Mouse (Mus musculus): ENCODE data around the gene Gnpnat1.
"Not testable (repeated sequence)": the region's sequence is repeated elsewhere in the genome, so short reads cannot be mapped to it uniquely, and the experiment has no call there.

Gene Gnpnat1

DNA sequence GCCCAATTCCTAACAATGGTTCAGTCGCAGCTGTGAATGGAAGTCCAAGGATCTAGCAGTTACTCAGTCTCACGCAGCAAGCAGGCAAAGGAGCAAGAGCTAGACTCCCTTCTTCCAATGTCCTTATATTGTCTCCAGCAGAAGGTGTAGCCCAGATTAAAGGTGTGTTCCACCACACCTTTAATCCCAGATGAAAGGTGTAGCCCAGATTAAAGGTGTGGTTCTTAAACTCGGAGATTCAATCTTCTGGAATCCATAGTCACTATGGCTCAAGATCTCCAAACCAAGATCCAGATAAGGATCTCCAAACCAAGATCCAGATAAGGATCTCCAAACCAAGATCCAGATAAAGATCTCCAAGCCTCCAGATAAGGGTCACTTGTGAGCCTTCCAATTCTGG is at the start of gene Gnpnat1:
Gene Gnpnat1, minus strand, starts transcription at position 101 of the 400 bp plus-strand sequence.
- not testable (repeated sequence) for DNase-seq

DNA sequence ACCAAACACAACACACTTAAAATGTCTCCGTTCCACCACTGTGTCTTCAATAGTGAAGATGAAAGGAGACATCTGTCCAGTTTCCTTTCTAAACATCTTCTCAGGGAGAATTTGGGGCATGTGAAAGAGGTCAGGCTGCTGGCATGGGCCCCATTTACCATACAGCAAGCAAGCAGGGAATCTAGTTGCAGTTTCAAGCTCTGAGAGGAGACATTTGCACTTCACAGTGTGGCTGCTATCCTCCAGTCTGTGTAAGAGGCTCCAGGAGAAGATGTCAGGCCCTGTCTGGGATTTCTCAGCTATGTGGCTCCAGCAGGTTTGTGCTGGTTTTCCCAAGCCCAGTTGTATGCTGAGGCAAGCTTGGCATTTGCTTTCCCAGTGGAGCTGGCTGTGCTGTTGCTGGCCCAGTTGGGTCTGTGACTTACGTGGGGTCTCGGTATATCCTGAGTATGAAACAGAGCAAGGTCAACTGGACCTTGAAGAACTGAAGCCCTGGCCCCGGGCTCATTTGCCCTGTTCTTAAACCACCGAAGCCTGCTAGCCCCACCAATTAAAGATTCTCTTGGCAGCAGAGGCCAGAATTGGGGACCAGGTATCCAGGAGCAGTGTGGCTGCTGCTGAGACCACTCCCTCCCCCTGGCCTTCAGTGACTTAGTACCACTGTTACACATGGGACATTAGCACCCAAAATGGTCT is 49.0 kb upstream of the Gnpnat1 start:
- DNase-seq = peak; percentile 87

DNA sequence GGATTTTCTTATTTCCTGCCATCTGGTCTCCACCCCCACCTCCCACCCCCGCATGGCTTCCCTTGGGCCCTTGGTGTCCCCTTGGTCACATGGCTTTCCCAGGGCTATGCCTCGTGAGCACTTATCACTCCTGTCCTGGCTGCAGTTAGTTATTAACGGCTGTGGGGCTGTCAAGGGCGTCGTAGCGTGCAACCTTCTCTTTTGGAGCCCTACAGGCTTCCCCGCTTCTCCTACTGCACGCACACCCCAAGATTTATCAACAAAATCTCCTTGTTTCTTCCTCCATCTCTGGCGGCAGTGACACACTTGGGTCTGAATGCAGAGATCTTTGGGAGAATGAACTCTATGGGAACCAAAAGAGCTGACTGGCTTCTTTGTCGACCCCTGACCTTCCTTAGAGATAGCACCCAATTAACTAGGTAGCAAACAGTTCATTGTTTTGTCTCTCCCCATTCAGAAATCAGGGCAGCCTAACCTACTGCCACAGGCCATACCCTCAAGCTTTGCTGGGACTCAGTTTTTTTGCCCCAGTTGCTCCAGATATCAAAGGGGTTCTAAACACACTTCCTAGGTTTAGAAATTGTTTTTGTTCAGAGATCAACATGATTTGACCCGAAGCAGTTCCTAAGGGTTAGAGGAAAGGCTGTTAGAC is 48.3 kb upstream of the Gnpnat1 start:
- DNase-seq = peak; percentile 99

DNA sequence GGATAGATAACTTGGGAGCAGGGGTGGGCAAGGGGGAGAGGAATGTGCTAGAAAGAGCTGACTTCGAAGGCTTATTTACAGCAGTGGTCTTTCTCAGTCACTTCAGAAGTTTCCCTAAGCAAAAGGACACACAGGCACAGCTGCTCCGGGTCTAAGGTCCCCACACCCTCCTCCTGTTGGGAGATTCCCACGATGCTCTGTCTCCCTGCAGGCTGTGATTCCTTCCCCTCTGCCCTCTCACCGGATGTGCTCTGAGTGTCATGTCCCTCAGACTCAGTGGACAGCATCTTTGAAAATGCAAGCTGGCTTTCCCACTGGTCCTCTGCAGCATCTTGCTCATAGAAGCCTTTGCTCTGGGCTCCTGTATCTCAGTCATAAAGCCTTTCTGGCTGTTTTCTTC is 47.4 kb upstream of the Gnpnat1 start:
- peak; percentile 96 for DNase-seq

DNA sequence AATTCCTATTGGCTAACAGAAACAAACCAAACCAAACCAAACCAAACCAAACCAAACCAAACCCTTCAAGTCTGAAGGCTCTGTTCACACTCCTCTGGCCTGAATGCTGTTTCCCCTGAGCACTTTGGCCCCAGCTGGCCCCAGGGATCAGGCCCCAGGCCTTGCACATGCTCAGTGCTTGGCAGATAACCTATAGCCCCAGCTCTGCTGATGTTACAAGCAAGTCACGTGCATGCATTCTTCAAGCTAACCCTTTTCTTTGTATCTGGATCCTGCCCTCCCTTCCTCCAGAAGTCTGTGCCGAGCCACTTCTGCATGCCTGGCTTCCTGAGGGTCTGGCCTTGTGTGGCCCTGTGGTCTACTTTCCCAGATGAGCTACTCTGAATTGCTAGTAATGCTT is 46.4 kb upstream of the Gnpnat1 start:
- peak; percentile 94 for DNase-seq

DNA sequence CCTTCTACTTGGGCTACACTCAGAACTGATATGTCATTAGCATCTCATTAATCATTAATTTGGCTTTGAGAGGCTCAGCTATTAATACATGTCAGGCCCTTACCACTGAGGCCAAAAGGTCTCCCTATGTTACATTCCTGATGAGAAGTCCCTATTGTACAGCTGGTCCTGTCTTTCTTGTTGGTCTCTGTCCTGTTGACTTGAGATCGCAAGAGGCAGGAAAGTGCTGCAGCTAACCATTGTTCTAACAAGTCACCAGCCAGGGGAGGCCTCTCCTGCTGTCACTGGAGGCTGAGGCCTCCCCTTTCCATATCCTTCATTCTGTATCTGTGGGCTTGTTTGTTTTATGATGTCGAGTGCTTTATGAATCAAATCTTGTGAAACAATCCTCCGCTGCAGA is 42.1 kb upstream of the Gnpnat1 start:
- peak; percentile 61 for DNase-seq

DNA sequence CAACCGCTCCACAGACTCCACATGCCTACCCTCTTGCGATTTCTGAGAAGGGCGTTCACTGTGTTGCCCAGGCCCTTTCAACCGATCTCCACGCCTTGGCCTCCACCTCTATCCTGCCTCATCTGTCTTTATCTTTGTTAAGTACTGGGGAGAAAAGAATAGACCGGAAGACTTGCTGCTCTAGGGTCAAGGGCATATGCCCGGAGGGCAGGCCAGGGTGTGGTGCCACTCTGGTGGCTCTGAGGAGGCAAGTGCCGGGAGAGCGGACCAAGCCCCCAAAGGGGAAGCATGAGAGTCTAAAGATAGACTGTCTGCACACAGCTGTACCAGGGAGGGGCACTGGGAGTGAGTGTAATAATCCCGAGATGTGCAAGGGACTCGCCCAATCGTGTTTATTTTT is 40.7 kb upstream of the Gnpnat1 start:
- peak; percentile 97 for DNase-seq

DNA sequence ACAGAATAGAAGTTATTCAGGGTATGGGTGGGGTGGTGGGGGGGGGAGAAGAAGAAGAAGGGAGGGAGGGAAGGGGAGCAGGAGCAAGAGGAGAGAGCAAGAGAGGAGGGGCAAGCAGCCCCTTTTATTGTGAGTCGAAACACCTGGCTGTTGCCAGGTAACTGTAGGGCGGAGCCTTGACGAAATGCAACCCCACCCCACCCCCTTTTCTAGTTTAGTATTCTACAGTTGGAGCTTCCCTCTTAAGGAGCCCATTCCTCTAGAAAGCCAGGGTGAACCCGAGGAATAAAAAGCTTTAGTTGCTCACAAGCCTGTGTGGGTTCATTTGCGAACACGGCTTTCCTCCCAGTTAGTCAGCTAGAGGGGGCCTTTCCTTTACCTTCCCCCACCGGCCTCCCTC is 40.2 kb upstream of the Gnpnat1 start:
- no peak for DNase-seq

DNA sequence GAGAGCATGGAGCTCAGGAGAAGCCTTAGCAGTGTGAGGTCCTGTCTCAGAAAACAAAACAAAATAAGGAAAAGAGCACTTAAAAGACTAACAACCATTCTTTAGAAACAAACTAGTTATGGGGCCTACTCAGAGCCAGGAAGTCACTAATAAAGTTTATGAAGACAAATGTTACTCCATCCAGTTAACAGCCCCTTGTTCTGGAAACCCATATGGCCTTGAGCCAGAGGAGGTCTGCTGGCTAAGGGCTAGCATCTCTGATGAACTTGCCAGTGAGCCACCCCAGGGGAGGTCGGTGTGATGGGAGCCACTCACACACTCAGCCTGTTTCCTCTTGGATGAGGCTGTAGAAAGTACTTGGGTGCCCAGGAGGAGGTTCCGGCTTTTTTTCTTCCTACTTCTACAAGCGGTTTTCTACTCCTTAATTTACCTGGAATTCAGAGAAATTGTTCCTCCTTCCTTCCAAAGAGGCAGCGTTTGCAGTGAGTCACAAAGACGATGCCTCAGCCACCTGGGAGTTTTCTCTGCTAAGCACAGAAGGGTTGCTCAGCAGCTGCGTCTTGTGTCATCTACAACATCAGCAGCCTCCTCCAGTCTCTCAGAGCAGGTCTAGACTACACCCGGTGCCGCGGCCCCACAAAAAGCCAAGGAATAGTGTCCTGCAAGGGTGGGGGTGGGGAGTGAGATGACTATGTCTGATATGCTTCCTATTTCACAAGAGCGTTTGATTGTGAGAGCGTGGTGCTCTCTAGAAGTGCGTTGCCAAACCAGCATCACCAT is 38.3 kb upstream of the Gnpnat1 start:
- peak; percentile 91 for DNase-seq

DNA sequence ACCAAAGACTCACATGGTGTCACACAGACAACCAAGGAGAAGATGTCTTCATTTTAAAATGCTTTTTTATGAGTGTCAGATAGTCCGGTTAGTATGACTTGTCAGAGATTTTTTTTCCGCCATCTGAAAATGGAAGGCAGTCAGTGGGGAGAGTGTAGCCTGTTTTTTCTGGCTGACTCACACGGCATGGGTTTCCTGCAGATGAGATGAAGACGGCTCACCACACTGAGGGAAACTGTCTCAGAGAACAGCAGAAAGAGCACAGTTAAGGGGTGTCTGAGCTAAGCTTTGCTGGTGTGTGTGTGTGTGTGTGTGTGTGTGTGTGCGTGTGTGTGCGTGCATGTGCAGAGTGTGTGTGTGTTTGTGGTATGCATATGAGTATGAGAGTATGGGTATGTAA is 36.6 kb upstream of the Gnpnat1 start:
- DNase-seq = peak; percentile 53

DNA sequence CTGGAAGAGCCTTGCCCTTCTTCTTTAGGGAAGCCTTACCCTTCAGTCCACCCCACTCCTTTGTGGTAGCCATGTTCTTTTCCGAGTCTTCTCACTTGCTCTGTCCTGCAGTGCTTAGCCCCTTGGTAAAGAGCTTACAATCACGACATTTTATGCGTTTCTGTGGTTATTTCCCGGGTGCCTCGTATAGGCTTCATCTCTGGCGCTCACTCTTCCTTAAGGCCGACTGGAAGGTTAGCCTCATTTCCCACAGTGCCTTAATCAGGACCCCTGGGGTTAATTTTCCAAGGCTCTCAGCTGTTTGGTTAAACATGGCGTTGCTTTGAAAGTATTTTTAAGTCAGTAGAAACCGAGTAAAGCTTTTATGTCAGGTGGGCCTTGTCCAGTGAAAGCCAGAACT is 34.7 kb upstream of the Gnpnat1 start:
- DNase-seq = peak; percentile 65

DNA sequence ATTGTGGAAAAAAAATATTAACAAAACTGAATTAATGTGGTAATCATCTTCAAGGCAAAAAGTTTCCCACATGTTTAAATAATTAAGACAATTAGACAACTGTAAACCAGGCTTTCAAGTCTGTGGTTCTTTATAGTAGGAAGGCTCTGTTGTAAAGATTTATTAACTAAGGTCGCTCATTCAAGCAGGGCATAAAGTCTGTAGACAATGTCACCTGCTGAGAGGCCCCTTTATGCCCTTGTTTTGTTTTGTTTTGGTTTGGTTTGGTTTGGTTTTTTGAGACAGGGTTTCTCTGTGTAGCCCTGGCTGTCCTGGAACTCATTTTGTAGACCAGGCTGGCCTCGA is 34.2 kb upstream of the Gnpnat1 start:
- DNase-seq = no peak

DNA sequence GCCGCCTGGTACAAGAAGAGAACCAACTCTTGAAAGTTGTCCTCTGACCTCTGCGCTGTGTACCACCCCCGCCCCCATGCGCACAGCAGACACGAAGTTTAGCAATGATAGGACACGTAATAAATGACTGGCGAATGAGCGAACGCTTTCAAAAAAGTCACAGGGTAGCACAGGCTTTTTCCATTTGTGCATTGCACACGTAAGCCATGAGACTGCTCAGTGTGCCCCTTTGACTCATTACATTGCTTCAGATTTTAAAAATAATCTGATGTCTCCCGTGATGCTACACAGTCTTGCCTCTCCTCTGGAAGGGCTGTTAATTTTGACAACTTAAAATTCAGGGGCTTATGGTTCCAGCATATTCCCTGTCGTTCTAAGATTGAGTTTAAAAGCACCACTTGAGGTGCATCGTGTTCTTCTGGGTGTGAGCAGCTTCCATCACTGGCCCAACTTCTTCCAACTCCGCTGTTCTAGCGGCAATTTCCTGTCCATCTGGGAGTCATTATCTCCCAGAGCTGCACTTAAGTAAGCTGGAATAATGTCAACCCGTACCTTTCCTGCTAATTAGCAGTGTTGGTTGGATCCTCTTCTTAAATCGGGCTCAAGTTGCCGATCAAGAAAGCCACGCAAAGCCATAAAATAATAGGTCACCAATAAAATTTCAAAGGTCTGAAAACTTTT is 33.7 kb upstream of the Gnpnat1 start:
- DNase-seq = peak; percentile 88

DNA sequence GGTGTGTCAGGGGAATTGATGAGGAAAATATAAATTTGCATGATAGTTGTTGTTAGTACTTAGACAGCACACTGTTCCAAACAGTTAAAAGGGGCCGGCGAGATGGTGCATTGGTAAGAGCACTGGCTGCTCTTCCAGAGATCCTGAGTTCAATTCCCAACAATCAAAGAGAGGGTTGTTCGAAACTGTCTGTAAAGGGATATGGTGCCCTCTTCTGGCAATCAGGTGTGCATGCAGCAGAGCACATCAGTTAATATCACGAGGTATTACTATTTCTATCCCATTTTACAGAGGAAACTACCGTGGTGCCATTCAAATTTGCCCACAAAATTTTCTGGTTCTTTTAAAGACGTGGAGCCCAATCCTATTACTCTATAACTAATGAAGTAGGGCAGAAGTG is 29.5 kb upstream of the Gnpnat1 start:
- DNase-seq = no peak

DNA sequence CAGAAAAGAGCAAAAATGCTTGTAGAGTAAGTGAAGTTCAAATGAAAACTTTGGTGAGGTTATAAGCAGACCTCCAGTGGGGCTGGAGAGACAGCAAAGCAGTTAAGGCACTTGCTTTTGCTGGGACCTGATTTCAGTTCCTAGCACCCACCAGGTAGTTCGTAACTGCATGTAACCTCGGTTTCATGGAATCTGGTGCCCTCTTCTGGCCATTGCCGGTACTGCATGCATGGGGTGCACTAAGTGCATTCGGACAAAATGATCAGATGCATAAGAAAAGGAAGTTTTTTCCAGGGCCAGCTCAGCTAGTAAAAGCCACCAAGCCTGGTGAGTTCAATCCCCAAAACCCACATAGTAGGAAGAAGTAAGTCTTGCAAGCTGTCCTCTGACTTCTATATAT is 27.3 kb upstream of the Gnpnat1 start:
- DNase-seq = no peak

DNA sequence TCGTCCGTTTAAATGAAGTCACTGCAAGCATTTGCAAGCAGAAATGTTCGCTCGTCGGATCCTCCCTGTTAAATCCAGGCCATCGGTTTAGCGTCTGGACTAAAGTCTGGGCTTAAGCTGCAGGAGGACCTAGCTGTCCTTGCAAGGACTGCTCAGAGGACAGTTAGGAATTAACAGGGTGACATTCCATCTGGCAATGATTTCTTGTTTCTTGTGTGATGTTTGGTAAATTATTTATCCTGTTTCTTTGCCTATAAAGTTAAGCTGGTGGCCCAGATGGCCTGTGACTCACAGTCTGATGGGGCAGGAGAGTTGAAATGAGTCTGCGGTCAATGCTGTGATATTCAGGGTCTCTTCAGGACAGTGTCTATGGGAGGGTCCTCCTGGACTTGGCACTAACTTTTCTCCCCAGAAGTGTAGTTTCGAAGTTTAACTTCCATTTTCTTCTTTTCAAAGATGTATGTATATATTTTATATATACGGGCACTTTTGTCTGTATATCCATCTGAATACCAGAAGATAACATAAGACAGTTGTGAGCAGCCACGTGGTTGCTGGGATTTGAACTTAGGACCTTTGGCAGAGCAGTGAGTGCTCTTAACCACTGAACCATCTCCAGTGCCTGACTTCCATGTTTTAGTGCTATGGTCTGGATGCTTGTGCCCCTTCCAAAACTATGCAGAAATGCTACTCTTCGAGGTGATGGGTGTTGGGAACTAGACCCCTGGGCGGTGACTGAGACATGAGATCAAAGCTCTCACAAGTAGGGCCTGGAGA is 25.5 kb upstream of the Gnpnat1 start:
- no peak for DNase-seq

DNA sequence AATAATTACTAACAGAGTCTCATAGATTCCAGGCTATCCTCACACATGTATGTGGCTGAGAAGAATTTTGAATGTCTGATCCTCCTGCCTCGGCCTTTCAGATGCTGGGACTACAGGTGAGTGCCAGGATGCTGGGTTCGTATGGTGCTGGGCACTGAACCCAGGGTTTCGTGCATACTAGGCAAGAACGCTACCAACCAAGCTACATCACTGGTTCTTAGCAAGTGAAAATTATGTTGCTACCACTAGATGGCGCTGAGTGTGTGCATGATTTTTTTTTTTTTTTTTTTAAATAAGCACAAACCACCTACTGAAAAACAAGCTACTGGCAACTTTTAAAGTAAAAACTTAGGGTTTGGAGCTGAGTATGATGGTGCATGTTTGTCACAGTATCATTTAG is 18.5 kb upstream of the Gnpnat1 start:
- DNase-seq = no peak

DNA sequence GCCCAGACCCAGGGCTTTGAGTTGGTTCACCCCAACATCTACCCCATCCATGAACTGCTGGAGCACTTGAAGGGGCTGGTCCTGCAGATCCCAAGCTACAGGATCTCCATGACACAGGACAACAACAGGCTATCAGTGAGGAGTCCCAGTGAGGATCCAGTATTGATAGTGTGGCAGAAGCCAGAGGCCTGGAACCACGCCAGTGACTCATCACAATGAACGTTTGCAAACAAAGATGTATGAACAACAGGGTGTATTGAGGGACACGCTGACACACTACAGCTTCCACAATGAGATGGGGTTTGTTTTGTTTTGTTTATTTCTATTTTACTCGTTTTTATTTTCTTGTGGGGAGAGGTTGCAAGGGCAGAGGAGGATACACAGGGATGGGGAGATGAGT is 17.7 kb upstream of the Gnpnat1 start:
- no peak for DNase-seq

DNA sequence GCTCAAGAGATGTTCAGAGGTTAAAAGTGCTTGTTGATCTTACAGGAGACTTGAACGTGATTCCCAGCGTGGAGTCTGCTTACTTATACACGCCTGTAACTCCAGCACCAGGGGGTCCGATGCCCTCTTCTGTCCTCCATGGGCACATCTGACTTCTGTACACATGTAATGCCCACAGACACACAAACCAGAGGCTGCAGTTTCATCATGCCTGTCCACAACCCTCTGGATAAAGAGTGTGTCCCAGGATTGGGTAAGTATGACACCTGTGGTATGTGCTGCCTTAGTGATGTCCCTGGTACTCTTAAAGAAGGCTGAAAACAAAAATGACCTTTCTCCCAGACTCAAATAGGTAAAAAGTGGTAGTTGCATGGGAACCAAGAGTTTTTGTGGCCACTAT is 14.6 kb upstream of the Gnpnat1 start:
- DNase-seq = peak; percentile 85

DNA sequence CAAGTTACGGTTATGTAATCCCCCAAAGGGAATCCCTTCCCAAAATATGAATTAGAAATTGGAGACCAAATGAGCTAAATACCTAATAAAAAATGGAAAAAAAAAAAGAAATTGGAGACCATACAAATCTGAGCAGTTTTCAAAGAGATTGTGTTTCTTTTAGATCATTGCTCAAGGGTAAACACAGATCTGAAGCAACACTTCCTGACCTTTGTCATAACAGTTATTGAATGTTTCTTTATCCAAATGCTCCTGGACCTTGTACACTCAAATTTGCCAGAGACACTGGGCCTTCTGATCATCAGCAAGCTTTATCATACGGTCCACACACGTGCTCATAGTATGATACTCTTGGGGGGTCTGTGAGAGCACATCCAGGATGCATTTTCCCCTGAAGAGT is 13.8 kb upstream of the Gnpnat1 start:
- no peak for DNase-seq

DNA sequence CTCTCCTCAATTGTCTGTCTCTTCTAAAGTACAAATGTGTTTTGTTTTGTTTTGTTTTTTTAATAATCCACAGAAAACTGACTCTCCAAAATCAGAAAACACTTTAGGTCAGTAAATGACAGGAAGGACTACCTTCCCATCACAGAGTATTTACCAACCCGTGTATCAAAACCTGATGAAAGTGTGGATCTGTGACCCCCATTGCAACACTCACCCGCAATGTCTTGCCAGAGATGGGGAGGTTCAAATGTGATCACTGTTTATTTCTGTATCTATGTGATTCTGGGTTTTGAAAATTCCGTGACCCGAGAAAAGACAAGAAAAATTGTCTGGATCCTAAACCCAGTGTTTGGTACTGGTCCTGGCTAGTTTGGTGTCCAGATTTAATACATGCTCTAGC is 11.6 kb upstream of the Gnpnat1 start:
- no peak for DNase-seq

DNA sequence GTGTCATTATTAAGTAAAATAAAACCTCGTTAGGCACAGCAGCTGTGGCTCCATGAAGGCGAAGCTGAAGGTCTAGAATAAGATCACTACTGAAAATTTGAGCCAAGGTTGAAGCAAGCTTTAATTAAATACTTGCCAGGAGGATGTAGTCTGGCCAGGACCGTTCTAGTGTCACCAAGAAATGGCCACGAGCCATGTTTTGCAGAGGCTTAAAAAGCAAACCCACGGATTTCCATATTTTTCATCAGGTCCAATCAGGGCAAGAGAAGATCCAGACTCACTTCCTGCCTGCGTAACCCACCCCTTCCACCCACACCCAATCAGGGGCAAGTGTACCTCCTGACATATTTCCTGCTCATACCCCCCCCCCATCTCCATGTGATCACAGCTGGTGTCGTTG is 1.1 kb downstream of the Gnpnat1 start:
- peak; percentile 90 for DNase-seq

DNA sequence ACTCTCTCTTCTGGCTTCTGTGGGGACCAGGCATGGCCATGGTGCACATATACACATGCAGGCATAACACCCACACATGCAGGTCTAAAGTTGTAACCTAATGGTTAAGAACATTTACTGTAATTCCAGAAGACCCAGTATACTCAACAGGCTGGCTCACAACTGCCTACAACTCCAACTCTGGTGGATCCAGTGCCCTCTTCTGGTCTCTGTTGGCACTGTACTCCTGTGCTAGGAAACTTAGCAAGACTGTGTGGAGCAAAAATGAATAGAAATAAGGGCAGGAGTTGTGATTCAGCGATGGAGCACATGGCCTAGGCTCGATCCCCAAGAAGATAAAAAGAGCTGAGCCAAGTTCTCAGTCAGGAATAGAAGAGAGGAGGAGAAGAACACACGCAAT is 4.9 kb downstream of the Gnpnat1 start:
- no peak for DNase-seq

Data from heart, adult 11 months (tissue).